Mouse (Mus musculus): ENCODE data around the gene Timd2.

- no peak for TF ChIP-seq CTCF (IDR thresholded peaks at IDR 0.05; ENCODE audit: control insufficient read depth, insufficient read depth, low read length)
- TF ChIP-seq POLR2A (IDR thresholded peaks at IDR 0.05; ENCODE audit: borderline replicate concordance, control insufficient read depth, low read depth, low read length): no peak
These were observed 86.3 kb downstream of the Timd2 start for GRCm38 (mm10) chr11:46620414-46621168.
